Mouse (Mus musculus): ENCODE data around the gene Cacng8.

Gene Cacng8

GRCm38 (mm10) chr7:3439984-3440383 lies 49.5 kb downstream of the Cacng8 start:
- DNase-seq, result no peak

- no peak for DNase-seq
Measured at GRCm38 (mm10) chr7:3440526-3440925, 50.0 kb downstream of the Cacng8 start.

DNA sequence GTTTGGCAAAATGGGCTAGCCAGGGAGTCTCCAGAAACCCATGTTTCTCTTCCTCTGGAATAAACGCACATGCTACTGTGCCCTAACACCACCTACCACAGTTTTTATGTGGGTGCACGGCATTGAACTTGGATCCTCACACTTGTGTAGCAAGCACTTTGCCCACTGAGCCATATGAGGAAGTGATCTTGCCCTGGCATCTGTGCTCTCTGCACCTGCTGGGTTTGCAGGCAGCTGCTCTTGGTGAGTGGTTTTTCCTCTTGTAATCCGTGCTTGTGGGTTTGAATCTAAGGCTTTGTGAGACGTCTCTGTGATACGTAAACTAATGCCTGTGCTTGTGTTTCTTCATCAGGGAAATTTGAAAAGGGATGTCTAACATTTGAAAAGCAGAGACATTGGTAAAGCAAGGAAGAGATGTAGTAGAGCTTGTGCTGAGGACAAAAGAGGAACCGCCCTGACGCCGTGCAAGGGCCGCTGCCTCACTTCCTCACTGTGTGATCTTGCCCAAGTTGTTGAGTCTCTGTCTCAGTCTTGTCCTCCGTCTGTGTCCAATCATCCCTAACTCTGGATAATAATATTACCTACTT lies 52.1 kb downstream of the Cacng8 start:
- DNase-seq, result no peak

DNA sequence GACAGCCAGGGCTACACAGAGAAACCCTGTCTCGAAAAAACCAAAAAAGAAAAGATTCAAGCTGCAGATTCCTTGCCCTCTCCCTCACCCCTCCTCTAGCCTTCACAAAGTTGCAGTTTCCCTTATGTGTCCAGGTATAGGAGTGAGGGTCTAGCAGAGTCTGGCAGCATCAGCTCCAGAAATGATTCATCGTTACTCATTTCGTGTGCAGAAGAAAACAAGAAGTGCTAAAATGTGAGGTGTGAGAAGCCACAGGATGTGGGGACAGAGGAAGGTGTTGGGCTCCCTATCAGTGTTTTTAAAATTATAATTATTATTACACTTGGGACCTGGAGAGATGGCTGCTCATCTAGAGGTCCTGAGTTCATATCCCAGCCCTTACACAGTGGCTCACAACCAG lies 54.2 kb downstream of the Cacng8 start:
- DNase-seq, result no peak

GRCm38 (mm10) chr7:3446584-3446983 lies 56.1 kb downstream of the Cacng8 start:
- peak; percentile 5 for DNase-seq

GRCm38 (mm10) chr7:3447026-3447425 lies 56.5 kb downstream of the Cacng8 start:
- DNase-seq, result no peak

- peak; percentile 22 for DNase-seq
Measured at GRCm38 (mm10) chr7:3448737-3449454, 58.4 kb downstream of the Cacng8 start.

- no peak for DNase-seq
Measured at GRCm38 (mm10) chr7:3450671-3451070, 60.2 kb downstream of the Cacng8 start.

- DNase-seq, result no peak
Measured at GRCm38 (mm10) chr7:3451161-3451560, 60.7 kb downstream of the Cacng8 start.

- no peak for DNase-seq
Measured at GRCm38 (mm10) chr7:3452821-3453485, 62.5 kb downstream of the Cacng8 start.

GRCm38 (mm10) chr7:3453486-3454183 lies 63.2 kb downstream of the Cacng8 start:
- no peak for DNase-seq

DNA sequence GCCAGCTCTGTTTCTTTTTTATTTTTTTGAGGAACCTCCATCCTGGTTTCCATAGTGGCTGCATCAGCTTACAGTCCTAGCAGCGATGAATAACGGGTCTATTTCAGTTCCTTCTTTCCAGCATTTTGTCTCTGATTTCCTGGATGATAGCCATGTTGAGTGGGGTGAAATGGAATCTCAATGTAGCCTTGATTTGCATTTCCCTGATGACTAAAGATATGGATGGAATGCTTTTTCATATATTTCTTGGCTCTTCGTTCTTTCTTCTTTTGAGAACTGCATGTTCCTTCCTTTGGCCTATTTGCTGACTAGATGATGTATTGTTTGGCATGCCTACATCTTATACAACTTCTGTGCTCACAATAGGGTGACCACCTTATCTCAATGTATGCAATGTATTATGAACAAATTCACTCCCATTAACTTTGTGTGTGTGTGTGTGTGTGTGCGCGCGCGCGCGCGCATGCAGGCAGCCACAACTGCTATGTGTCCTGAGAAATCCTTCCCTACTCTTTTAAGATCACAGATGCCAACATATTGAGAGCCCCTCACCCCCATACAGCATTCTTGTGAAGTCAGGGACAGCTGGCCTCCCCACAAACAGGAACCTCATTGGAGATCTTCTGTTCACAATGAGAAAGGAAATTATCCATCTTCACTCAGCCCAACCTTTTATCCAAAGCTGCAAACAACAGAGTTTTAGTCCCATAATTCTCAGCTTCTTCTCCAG lies 66.8 kb downstream of the Cacng8 start:
- DNase-seq, result no peak

DNA sequence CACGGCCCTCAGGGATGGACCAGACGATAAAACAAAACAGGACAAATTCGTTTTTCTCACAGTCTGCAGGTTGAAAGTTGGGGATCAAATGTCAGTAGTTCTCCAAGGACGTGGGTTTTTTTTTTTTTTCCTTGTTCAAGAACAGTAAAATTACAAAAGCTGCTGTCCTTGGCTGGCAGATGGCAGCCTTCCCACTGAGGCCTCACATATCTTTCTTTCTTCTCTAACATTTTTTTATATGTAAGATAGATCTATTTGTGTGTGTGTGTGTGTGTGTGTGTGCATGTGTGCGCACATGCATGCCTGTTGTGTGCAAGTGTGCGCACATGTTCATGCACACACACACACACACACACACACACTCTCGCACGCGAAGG lies 67.3 kb downstream of the Cacng8 start:
- DNase-seq, result no peak

DNA sequence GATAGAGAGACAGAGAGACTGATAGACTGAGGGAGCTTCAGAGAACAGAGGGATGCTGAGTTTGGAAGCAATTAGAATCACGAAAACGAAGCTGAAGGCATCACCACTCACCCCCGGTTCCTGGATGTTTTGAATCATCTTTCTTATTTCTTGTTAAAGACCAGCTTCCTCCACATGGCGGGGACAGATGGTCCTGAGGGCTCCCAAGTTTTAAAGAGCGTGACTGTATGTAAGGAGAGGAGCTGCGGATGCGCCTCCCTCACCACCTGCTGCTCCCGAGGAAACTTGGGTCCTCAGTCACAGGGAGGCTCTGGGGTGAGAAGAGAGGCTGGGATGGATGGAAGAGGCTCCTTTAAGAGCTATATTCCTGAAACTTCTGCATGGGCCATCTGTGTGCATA lies 69.8 kb downstream of the Cacng8 start:
- DNase-seq, result no peak

GRCm38 (mm10) chr7:3463306-3463705 lies 72.8 kb downstream of the Cacng8 start:
- DNase-seq, result no peak

Data from kidney, adult 11 months (tissue).